Mouse (Mus musculus) forebrain, embryonic 13.5 days (tissue): ENCODE data around the gene Cetn4. TPM values are rescaled to one million over a fixed set of nuclear protein-coding genes. Genes with fewer than 3 reads are reported as not detected.

ENCODE experiments used
- ATAC-seq: fragments of 200-750 bp; cut with Nextera tagmentation; 2 replicates; pipeline ENCODE4 v1.8.0; 2017
- H3K27ac ChIP-seq: fragments of 300-500 bp; sonication (generic); 2 replicates; pipeline ENCODE4 v1.5.1; 2015; ENCODE audit warnings: inconsistent platforms, mild to moderate bottlenecking, moderate library complexity
- H3K27me3 ChIP-seq: fragments of 300-500 bp; sonication (generic); 2 replicates; pipeline ENCODE4 v1.6.1; 2015; ENCODE audit warnings: mild to moderate bottlenecking, inconsistent platforms
- H3K36me3 ChIP-seq: fragments of 300-500 bp; sonication (generic); 2 replicates; pipeline ENCODE4 v1.6.1; 2015; ENCODE audit warnings: mild to moderate bottlenecking, inconsistent platforms; ENCODE audit not compliant: poor library complexity, severe bottlenecking
- H3K4me1 ChIP-seq: fragments of 300-500 bp; sonication (generic); 2 replicates; pipeline ENCODE4 v1.6.1; 2015; ENCODE audit warnings: inconsistent platforms
- H3K4me2 ChIP-seq: fragments of 300-500 bp; sonication (generic); 2 replicates; pipeline ENCODE4 v1.6.1; 2015; ENCODE audit warnings: inconsistent platforms, mild to moderate bottlenecking, moderate library complexity
- H3K4me3 ChIP-seq: fragments of 300-500 bp; sonication (generic); 2 replicates; pipeline ENCODE4 v1.5.1; 2015; ENCODE audit warnings: mild to moderate bottlenecking, inconsistent platforms
- H3K9ac ChIP-seq: fragments of 300-500 bp; sonication (generic); 2 replicates; pipeline ENCODE4 v1.6.1; 2015; ENCODE audit warnings: mild to moderate bottlenecking, inconsistent platforms
- H3K9me3 ChIP-seq: fragments of 300-500 bp; sonication (generic); replicated peaks from 2 replicates; pipeline ENCODE4 v1.6.1; 2016; ENCODE audit warnings: inconsistent platforms
- WGBS: fragments of 180-500 bp; shearing (Covaris S2); methylation state at CpG from one replicate; pipeline ENCODE4 v1.1.7; 2015; 5-methylcytosine and 5-hydroxymethylcytosine counted together
- polyA plus RNA-seq: library from polyadenylated mRNA; unstranded; fragments of >200 nt; fragmentation: Nextera tagmentation; extraction: Ambion mirVana; gene quantifications from 2 replicates; pipeline ENCODE4 v1.2.1, GENCODE M21; 2015

Cetn4 gene
- polyA plus RNA-seq, 1 experiment from 2014 or later, result 2.9 TPM

- Histone ChIP-seq H3K4me1 (no peaks in the 10 kb centered on the region), H3K9ac (no peak overlapping the region), H3K36me3 (no peaks in the 10 kb centered on the region), H3K4me3 (no peak overlapping the region), H3K27ac (no peak overlapping the region), H3K4me2 (no peak overlapping the region), H3K27me3 (no peaks in the 10 kb centered on the region), H3K9me3 (no peaks in the 10 kb centered on the region)
- no peak for ATAC-seq
- WGBS, result 61% methylated on average over 10 of the region's 10 CpGs
Measured at GRCm38 (mm10) chr3:37259331-37259999, 53.0 kb downstream of the Cetn4 start.

- no peak for ATAC-seq
- no peak overlapping the region for H3K4me2 ChIP-seq
- H3K4me1 ChIP-seq, result no peaks in the 10 kb centered on the region
- no peak overlapping the region for H3K27ac ChIP-seq
- 90% methylated on average over 15 of the region's 15 CpGs for WGBS
- no peak overlapping the region for H3K4me3 ChIP-seq
- no peaks in the 10 kb centered on the region for H3K27me3 ChIP-seq
- H3K9me3 ChIP-seq, result no peaks in the 10 kb centered on the region
- no peaks in the 10 kb centered on the region for H3K36me3 ChIP-seq
- no peak overlapping the region for H3K9ac ChIP-seq
Measured at GRCm38 (mm10) chr3:37257776-37258175, 54.7 kb downstream of the Cetn4 start.

Other genes with a start within 250 kb of the Cetn4 start
- gene Adad1, start 249.2 kb downstream of the Cetn4 start, polyA plus RNA-seq, result 0.22 and 0.34 TPM in 2 replicates
- 0.40 TPM in 2 replicates for gene Il2, start 186.7 kb downstream of the Cetn4 start, polyA plus RNA-seq
- gene Il21, start 80.1 kb downstream of the Cetn4 start, polyA plus RNA-seq, result not detected in 2 replicates
- gene Bbs12, start 154 bp downstream of the Cetn4 start, polyA plus RNA-seq, result 6.1 and 7.7 TPM in 2 replicates
- gene Fgf2, start 35.6 kb upstream of the Cetn4 start, polyA plus RNA-seq, result 0.42 and 0.44 TPM in 2 replicates
- 33.3 and 38.3 TPM in 2 replicates for gene Spata5, start 107.2 kb upstream of the Cetn4 start, polyA plus RNA-seq
- 3.3 and 4.6 TPM in 2 replicates for gene Nudt6, start 107.5 kb upstream of the Cetn4 start, polyA plus RNA-seq